Mouse (Mus musculus): ENCODE data around the gene Adsl. TPM values are rescaled to one million over a fixed set of nuclear protein-coding genes. Genes with fewer than 3 reads are reported as not detected.

Adsl gene
- total and polyA plus RNA-seq, 3 experiments, result 75.7 to 92.2 (median 79.2) TPM

DNA sequence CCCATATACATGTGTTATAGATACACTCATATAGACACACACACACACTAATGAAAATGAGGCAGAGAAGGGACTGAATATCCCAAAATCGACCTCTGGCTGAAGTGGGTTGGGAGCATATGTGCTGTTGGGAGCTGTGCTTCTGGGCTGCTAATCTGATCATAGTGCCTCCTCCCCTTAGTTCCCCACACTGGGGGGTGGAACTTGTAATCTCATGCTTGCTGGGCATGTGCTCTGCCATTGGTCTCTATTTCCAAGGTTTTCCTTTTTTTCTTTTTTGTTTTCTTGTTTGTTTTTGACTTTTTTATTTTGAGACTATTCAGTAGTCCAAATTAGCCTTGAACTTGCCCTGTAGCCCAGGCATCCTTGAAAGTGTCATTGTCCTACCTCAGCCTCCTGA is 40.0 kb downstream of the Adsl start:
- intact Hi-C loops (cut with DNase I), result no loop called here
- WGBS, result 36% methylated on average over 1 of the region's 1 CpGs
- no peaks in the 10 kb centered on the region for H3K36me3 ChIP-seq (ENCODE audit: control insufficient read depth, insufficient read depth, low read length)
- TF ChIP-seq CTCF (IDR thresholded peaks at IDR 0.05) (no peak), POLR2A (IDR thresholded peaks at IDR 0.05; ENCODE audit: insufficient read depth, low read depth, low read length) (no peak), EP300 (IDR thresholded peaks at IDR 0.05; ENCODE audit: insufficient read depth, low read depth, low read length) (no peak)
- H3K27ac ChIP-seq, result no peak overlapping the region
- no peak overlapping the region for H3K9ac ChIP-seq (ENCODE audit: low read depth, low read length)
- DNase-seq, result no peak
- no peak overlapping the region for H3K4me3 ChIP-seq
- no peaks in the 10 kb centered on the region for H3K4me1 ChIP-seq (ENCODE audit: control insufficient read depth, insufficient read depth, low read length)
- no peaks in the 10 kb centered on the region for H3K27me3 ChIP-seq (ENCODE audit: control insufficient read depth, insufficient read depth, low read length)
- no peaks in the 10 kb centered on the region for H3K79me2 ChIP-seq (replicated peaks; ENCODE audit: control insufficient read depth, insufficient read depth, low read length)

DNA sequence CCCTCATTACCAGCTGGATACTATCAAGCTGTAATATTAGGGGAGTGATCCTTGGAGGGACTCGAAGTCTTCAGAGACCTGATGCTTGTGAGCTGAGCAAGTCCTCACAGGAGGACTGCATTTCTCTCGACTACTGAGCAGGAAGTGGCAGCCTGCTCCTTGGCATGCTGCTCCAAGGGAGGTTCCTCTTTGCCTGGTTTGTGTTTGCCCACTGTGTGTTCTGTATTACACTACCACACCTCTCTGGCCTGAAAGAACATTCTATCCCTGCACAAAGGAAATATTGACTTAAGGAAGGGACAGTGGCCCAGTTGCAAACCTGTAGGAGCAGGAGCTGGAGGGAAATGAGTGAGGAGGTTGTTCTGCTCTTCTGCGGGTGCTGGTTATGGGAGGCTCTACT is 41.4 kb downstream of the Adsl start:
- intact Hi-C loops (cut with DNase I), result no loop called here
- Histone ChIP-seq H3K27me3 (ENCODE audit: control insufficient read depth, insufficient read depth, low read length) (no peaks in the 10 kb centered on the region), H3K36me3 (ENCODE audit: control insufficient read depth, insufficient read depth, low read length) (no peaks in the 10 kb centered on the region), H3K79me2 (replicated peaks; ENCODE audit: control insufficient read depth, insufficient read depth, low read length) (no peaks in the 10 kb centered on the region), H3K4me1 (ENCODE audit: control insufficient read depth, insufficient read depth, low read length) (no peaks in the 10 kb centered on the region), H3K9ac (ENCODE audit: low read depth, low read length) (no peak overlapping the region), H3K27ac (no peak overlapping the region), H3K4me3 (no peak overlapping the region)
- DNase-seq, result no peak
- no peak for TF ChIP-seq CTCF (IDR thresholded peaks at IDR 0.05)
- TF ChIP-seq EP300 (IDR thresholded peaks at IDR 0.05; ENCODE audit: insufficient read depth, low read depth, low read length), result no peak
- TF ChIP-seq POLR2A (IDR thresholded peaks at IDR 0.05; ENCODE audit: insufficient read depth, low read depth, low read length), result no peak
- 57% methylated on average over 3 of the region's 3 CpGs for WGBS

DNA sequence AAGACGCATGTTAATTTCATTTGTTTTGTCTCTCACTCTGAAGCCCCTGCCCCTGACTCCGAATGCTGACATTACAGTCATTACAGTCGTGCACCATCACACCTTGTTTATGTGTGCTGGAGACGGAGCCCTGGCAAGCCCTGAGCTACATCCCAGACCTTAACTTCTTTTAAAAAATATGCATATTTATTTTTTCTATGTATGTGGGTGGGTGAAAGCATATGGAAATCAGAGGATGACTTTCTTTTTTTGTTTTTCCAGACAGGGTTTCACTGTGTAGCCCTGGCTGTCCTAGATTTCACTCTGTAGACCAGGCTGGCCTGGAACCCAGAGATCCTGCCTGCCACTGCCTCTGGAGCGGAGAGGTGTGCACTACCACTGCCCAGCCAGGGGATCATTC is 46.7 kb downstream of the Adsl start:
- Histone ChIP-seq H3K4me1 (ENCODE audit: control insufficient read depth, insufficient read depth, low read length) (no peaks in the 10 kb centered on the region), H3K79me2 (replicated peaks; ENCODE audit: control insufficient read depth, insufficient read depth, low read length) (no peaks in the 10 kb centered on the region), H3K36me3 (ENCODE audit: control insufficient read depth, insufficient read depth, low read length) (no peaks in the 10 kb centered on the region), H3K27ac (no peak overlapping the region), H3K4me3 (no peak overlapping the region), H3K9ac (ENCODE audit: low read depth, low read length) (no peak overlapping the region), H3K27me3 (ENCODE audit: control insufficient read depth, insufficient read depth, low read length) (no peaks in the 10 kb centered on the region)
- 94% methylated on average over 5 of the region's 5 CpGs for WGBS
- DNase-seq, result no peak
- TF ChIP-seq EP300 (IDR thresholded peaks at IDR 0.05; ENCODE audit: insufficient read depth, low read depth, low read length) (no peak), CTCF (IDR thresholded peaks at IDR 0.05) (no peak)
- intact Hi-C loops (cut with DNase I), result no loop called here

DNA sequence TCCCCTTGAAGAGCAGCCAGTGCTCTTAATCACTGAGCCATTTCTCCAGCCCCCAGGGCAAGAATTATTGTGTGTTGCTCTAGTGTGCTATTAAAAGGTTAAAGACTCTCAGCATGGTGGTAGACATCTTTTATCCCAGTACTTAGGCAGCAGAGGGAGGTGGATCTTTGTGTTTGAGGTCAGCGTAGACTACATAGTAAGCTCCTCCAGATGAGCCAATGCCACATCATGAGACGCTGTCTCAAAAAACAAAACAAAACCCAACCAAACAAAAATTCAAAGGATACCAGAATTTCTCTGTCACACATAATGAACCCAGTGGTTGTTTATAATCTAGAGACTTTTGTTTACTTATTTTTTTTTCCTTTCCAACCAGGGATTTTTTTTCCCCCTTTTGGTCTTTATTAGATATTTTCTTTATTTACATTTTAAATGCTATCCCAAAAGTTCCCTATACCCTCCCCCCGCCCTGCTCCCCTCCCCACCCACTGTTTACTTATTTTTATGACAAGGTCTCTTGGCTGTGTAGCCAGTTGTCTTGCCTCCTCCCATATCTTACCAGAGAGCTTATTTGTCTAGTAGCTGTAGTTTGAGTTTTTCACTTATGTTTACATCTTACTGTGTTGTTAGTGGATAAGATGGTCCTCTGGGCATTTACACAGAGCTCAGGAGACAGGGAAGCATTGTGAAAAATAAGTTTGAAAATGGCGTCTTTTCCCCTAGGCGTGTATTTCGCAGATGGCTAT is 48.0 kb downstream of the Adsl start:
- 92% methylated on average over 6 of the region's 6 CpGs for WGBS
- no peak for DNase-seq
- no peaks in the 10 kb centered on the region for H3K36me3 ChIP-seq (ENCODE audit: control insufficient read depth, insufficient read depth, low read length)
- H3K9ac ChIP-seq (ENCODE audit: low read depth, low read length), result no peak overlapping the region
- no peak overlapping the region for H3K27ac ChIP-seq
- no peak overlapping the region for H3K4me3 ChIP-seq
- no peaks in the 10 kb centered on the region for H3K27me3 ChIP-seq (ENCODE audit: control insufficient read depth, insufficient read depth, low read length)
- peaks cover 4% of the 10 kb centered on the region; the same call in 1 of the 2 replicates for H3K4me1 ChIP-seq (ENCODE audit: control insufficient read depth, insufficient read depth, low read length)
- no peaks in the 10 kb centered on the region for H3K79me2 ChIP-seq (replicated peaks; ENCODE audit: control insufficient read depth, insufficient read depth, low read length)
- TF ChIP-seq CTCF (IDR thresholded peaks at IDR 0.05) (no peak), POLR2A (IDR thresholded peaks at IDR 0.05; ENCODE audit: insufficient read depth, low read depth, low read length) (no peak), EP300 (IDR thresholded peaks at IDR 0.05; ENCODE audit: insufficient read depth, low read depth, low read length) (no peak)
- intact Hi-C loops (cut with DNase I), result no loop called here

DNA sequence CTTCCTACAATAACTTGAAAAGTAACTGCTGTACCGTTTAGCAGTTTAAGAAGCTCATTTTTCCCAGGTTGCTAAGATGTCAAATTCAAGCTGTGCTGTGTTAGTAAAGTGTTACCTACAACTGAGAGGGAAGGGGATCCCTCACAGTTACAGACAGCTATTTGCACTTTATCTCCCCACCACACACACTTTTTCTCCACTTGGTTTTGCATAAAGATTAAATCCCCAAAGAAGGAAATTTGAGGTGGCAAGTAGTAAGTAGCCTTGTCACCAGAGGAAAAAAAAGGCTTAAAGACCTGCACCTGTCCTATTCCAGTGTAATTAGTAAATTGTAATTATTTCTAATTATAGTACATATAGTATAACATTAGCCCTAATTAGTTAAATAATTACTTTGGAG is 48.8 kb downstream of the Adsl start:
- no peak overlapping the region for H3K9ac ChIP-seq (ENCODE audit: low read depth, low read length)
- intact Hi-C loops (cut with DNase I), result no loop called here
- 66% methylated on average over 1 of the region's 1 CpGs for WGBS
- H3K4me1 ChIP-seq (ENCODE audit: control insufficient read depth, insufficient read depth, low read length), result peaks cover 4% of the 10 kb centered on the region; the same call in 1 of the 2 replicates
- no peak overlapping the region for H3K27ac ChIP-seq
- TF ChIP-seq POLR2A (IDR thresholded peaks at IDR 0.05; ENCODE audit: insufficient read depth, low read depth, low read length) (no peak), EP300 (IDR thresholded peaks at IDR 0.05; ENCODE audit: insufficient read depth, low read depth, low read length) (no peak), CTCF (IDR thresholded peaks at IDR 0.05) (no peak)
- H3K27me3 ChIP-seq (ENCODE audit: control insufficient read depth, insufficient read depth, low read length), result no peaks in the 10 kb centered on the region
- H3K36me3 ChIP-seq (ENCODE audit: control insufficient read depth, insufficient read depth, low read length), result no peaks in the 10 kb centered on the region
- H3K4me3 ChIP-seq, result no peak overlapping the region
- no peaks in the 10 kb centered on the region for H3K79me2 ChIP-seq (replicated peaks; ENCODE audit: control insufficient read depth, insufficient read depth, low read length)
- DNase-seq, result no peak

DNA sequence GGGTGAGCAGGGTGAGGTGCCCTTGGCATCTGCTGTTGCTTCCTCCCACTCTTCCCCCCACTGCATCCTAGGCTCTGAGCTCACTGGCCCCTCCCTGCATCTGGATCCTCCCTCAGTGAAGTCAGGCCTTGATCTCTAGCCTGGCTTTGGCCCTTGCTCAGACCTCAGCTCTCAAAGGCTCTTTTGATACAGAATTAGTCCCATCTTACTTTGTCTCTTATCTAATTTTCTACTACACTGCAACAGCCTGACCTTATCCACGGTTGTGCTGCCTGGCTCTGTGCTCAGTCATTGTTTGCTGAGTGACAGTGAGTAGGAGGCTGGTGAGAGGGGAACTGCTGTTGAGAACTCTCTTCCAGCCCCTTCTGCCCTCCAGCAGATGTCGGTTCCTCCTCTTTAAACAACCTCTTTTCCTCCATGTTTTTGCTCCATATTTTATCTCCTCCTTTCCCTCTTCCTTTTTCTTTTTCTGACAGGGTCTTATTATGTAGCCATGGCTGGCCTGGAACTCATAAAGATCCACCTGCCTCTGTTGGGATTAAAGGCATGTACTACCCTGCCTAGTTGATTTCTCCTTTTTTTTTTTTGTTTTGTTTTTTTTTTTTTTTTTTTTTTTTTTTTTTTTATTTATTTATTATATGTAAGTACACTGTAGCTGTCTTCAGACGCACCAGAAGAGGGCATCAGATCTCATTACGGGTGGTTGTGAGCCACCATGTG is 52.3 kb downstream of the Adsl start:
- Histone ChIP-seq H3K9ac (ENCODE audit: low read depth, low read length) (no peak overlapping the region), H3K27me3 (ENCODE audit: control insufficient read depth, insufficient read depth, low read length) (no peaks in the 10 kb centered on the region), H3K27ac (no peak overlapping the region), H3K4me3 (no peak overlapping the region), H3K36me3 (ENCODE audit: control insufficient read depth, insufficient read depth, low read length) (no peaks in the 10 kb centered on the region), H3K4me1 (ENCODE audit: control insufficient read depth, insufficient read depth, low read length) (peaks cover 4% of the 10 kb centered on the region; the same call in 1 of the 2 replicates), H3K79me2 (replicated peaks; ENCODE audit: control insufficient read depth, insufficient read depth, low read length) (no peaks in the 10 kb centered on the region)
- TF ChIP-seq CTCF (IDR thresholded peaks at IDR 0.05) (no peak), POLR2A (IDR thresholded peaks at IDR 0.05; ENCODE audit: insufficient read depth, low read depth, low read length) (no peak), EP300 (IDR thresholded peaks at IDR 0.05; ENCODE audit: insufficient read depth, low read depth, low read length) (no peak)
- DNase-seq, result no peak
- intact Hi-C loops (cut with DNase I), result no loop called here
- 45% methylated on average over 4 of the region's 4 CpGs for WGBS
